Mouse (Mus musculus) C2C12 (cell line): ENCODE measurements around the gene Egflam. TPM values are rescaled to one million over a fixed set of nuclear protein-coding genes. Genes with fewer than 3 reads are reported as not detected.

Source experiments
- H3K27me3 ChIP-seq: one replicate; pipeline ENCODE4 v1.6.1; 2011; ENCODE audit not compliant: control insufficient read depth, insufficient read depth, insufficient read length
- H3K36me3 ChIP-seq: one replicate; pipeline ENCODE4 v1.6.1; 2011; ENCODE audit not compliant: control insufficient read depth, insufficient read depth
- H3K4me3 ChIP-seq: one replicate; pipeline ENCODE4 v1.5.1; 2011; ENCODE audit warnings: mild to moderate bottlenecking, control low read depth; ENCODE audit not compliant: poor library complexity, insufficient read depth, severe bottlenecking
- H3K79me2 ChIP-seq: one replicate; pipeline ENCODE4 v1.6.1; 2011; ENCODE audit not compliant: control insufficient read depth, insufficient read depth
- H3K79me3 ChIP-seq: one replicate; pipeline ENCODE4 v1.6.1; 2011; ENCODE audit warnings: low read depth, control low read depth
- H3ac ChIP-seq: one replicate; pipeline ENCODE3; 2011; ENCODE audit warnings: low read depth; ENCODE audit not compliant: control insufficient read depth, insufficient read length
- CEBPB ChIP-seq: IDR thresholded peaks from one replicate; pipeline ENCODE4 v1.6.1; 2011; ENCODE audit warnings: low read depth, mild to moderate bottlenecking, control low read depth, moderate library complexity
- CTCF ChIP-seq: IDR thresholded peaks from one replicate; pipeline ENCODE4 v1.5.1; 2011; ENCODE audit not compliant: control insufficient read depth, insufficient read depth, insufficient read length
- FOSL1 ChIP-seq: IDR thresholded peaks from one replicate; pipeline ENCODE4 v1.8.0; 2011; ENCODE audit warnings: mild to moderate bottlenecking, low read length; ENCODE audit not compliant: poor library complexity, insufficient read depth, severe bottlenecking
- MAX ChIP-seq: IDR thresholded peaks from one replicate; pipeline ENCODE4 v1.6.1; 2011; ENCODE audit warnings: mild to moderate bottlenecking, control low read depth
- MYOD1 ChIP-seq: IDR thresholded peaks from one replicate; pipeline ENCODE4 v1.6.1; 2011; ENCODE audit warnings: low read depth; ENCODE audit not compliant: control insufficient read depth, insufficient read length
- MYOG ChIP-seq: IDR thresholded peaks from one replicate; pipeline ENCODE4 v1.6.1; 2011; ENCODE audit not compliant: control insufficient read depth, insufficient read length; ENCODE audit errors: extremely low read depth
- USF1 ChIP-seq: IDR thresholded peaks from one replicate; pipeline ENCODE4 v1.6.1; 2011; ENCODE audit warnings: low read depth, mild to moderate bottlenecking, control low read depth, moderate library complexity
- polyA plus RNA-seq: library from polyadenylated mRNA; unstranded; fragments of >200 nt; fragmentation: generic; extraction: Trizol; gene quantifications from one replicate; pipeline ENCODE4 v1.2.1, GENCODE M21; 2012; ENCODE audit warnings: missing spikeins

The Egflam gene
- polyA plus RNA-seq, 1 experiment, result 0.11 TPM

DNA sequence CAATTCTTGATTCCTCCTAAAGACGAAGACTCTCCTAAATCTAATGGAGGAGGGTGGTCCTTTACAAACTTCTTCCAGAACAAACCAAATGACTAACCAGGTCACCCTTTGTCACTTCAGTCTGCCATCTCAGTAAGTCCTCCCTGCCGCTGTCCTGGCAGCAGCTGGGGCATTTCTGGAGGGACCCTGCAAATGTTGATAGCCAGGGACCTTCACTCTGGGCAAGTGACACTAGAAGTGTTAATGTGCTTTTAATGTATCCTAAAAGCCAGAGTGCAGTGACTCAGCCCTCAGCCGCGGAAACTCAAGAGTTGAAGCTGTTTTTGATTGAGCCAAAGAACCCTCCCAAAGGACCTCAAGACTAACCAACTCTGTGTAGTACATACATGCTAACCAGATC is 207.1 kb downstream of the Egflam start:
- no peaks in the 10 kb centered on the region for H3K27me3 ChIP-seq
- H3K36me3 ChIP-seq, result peaks cover 10% of the 10 kb centered on the region
- H3ac ChIP-seq, result no peak overlapping the region
- no peaks in the 10 kb centered on the region for H3K79me3 ChIP-seq
- TF ChIP-seq FOSL1 (no peak), CEBPB (no peak), CTCF (no peak), MYOD1 (no peak), USF1 (no peak), MYOG (no peak), MAX (no peak)
- no peaks in the 10 kb centered on the region for H3K79me2 ChIP-seq
- no peak overlapping the region for H3K4me3 ChIP-seq

DNA sequence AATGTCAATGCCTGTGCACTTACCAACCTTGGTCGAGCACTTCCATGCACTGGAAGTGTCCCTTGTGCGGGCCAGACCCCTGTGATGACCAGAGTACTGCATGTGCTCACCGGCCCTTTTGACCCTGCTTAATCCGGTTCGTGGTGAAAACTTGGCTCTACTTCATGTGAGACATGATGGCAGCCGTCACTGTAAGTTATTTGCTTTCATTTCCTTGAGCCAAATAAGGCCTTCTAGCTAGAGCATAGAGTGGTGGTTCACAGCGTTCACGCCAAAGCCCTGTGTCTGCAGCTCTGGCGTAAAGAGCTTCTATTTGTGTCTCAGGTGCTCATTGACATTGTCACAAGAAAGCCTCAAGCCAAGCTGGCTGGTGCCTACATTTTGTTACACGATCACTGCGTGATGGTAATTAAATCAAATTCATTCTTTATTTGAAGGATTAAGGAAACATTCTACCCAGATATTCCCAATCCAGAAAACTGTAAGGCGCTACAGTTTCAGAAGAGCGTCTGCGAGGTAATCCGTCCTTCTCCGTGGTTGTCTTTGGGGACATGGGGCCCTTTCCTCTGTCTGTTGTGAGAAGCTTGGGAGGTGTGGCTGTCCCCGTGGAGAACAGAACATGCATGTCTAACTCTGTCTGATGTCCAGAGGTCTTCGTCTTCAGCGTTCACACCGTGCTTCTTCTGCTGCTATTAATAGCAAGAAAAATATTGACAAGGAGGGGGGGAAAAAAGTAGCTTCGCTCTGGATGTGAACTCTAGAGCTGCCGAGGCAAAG is 208.3 kb downstream of the Egflam start:
- no peak overlapping the region for H3ac ChIP-seq
- no peak overlapping the region for H3K4me3 ChIP-seq
- H3K36me3 ChIP-seq, result peaks cover 10% of the 10 kb centered on the region
- TF ChIP-seq MYOG (no peak), FOSL1 (no peak), MYOD1 (no peak), MAX (no peak), CEBPB (no peak), USF1 (no peak), CTCF (no peak)
- H3K27me3 ChIP-seq, result no peaks in the 10 kb centered on the region
- no peaks in the 10 kb centered on the region for H3K79me2 ChIP-seq
- H3K79me3 ChIP-seq, result no peaks in the 10 kb centered on the region

DNA sequence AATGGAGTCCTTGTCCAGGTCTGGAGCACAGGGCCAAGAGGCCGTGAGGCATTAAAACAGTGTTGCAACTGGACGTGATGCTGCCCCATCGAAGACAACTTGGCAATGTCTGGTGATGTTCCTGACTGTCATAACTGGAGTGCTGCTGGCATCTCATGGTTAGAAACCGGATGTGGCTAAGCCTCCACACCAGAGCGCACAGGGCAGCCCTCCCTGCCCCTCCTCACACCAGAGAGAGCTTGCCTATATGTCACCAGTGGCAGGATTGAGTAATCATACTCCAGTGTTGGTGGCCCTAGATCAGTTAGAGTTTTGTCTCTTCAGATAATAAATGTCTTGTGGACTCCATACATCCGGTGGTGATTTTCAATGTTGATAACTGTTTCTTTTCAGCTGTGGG is 210.5 kb downstream of the Egflam start:
- peaks cover 10% of the 10 kb centered on the region for H3K36me3 ChIP-seq
- H3K27me3 ChIP-seq, result no peaks in the 10 kb centered on the region
- H3ac ChIP-seq, result no peak overlapping the region
- TF ChIP-seq MYOG, result no peak
- no peak for TF ChIP-seq FOSL1
- TF ChIP-seq MAX, result no peak
- no peak for TF ChIP-seq USF1
- TF ChIP-seq CTCF, result no peak
- no peak for TF ChIP-seq MYOD1
- no peak for TF ChIP-seq CEBPB
- no peaks in the 10 kb centered on the region for H3K79me3 ChIP-seq
- H3K79me2 ChIP-seq, result no peaks in the 10 kb centered on the region
- no peak overlapping the region for H3K4me3 ChIP-seq

DNA sequence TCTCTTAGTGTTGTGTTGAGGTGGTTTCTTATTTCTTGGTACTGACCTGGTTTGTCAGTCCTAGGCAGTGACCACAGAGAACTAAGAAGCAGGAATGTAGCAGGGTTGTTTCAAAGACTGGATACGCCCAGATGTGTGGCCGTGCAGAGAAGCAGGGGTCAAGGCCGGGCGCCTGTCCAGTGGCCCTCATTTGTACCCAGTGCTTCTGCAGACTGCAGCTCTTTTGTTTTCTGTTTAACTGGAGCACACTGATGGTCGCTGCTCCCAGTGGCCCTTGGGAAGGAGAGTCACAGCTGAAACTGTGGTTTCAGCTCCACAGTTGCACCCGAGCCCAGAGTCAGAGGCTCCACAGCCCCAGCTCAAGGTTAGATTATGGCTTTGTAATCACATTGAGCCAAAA is 217.6 kb downstream of the Egflam start:
- TF ChIP-seq FOSL1 (no peak), USF1 (no peak), MYOD1 (no peak), CEBPB (no peak), CTCF (no peak), MAX (no peak), MYOG (no peak)
- no peaks in the 10 kb centered on the region for H3K36me3 ChIP-seq

DNA sequence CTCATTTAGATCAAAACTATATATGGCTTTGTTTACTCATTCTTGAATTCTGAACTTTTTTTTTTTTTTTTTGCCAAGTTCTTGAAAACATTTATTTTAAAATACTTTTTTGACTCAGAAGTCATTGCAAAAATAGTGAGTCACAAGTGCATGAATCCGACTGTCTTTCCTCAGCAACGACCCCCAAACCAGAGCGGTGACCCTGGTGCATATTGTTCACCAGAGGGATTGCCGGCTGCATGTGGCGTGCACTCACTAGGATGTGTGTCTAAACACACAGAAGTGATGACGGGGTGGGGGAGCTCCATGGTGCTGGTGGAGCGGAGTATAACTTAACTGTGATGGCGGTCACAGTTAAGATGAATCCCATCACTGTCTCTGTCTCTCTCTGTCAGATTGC is 224.4 kb downstream of the Egflam start:
- TF ChIP-seq MAX (no peak), CTCF (no peak), USF1 (no peak), FOSL1 (no peak), MYOG (no peak)
- Histone ChIP-seq H3K79me3 (no peaks in the 10 kb centered on the region), H3K36me3 (peaks cover 5% of the 10 kb centered on the region), H3K27me3 (no peaks in the 10 kb centered on the region), H3K4me3 (no peak overlapping the region), H3ac (no peak overlapping the region), H3K79me2 (no peaks in the 10 kb centered on the region)

More for the DNA sequence above, 217.6 kb downstream of the Egflam start:
- H3K27me3 ChIP-seq, result no peaks in the 10 kb centered on the region
- H3K79me3 ChIP-seq, result no peaks in the 10 kb centered on the region
- no peaks in the 10 kb centered on the region for H3K79me2 ChIP-seq
- H3K4me3 ChIP-seq, result no peak overlapping the region
- H3ac ChIP-seq, result no peak overlapping the region

DNA sequence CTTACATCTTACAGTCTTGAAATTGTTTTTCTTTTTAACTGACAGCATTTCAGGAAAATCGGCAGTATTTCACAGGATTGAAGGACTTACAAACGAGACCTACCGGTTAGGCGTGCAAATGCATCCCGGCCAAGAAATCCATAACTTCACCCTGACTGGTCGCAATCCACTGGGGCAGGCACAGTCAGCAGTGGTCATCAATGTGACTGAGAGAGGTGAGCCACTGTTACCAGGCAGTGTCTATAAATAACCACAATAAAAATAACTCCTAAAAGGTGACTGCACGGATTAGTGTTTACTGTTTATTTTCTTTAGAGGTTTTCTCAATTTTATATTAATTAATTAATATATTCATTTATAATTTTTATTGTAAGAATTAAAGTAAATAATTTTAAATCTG is 224.8 kb downstream of the Egflam start:
- no peaks in the 10 kb centered on the region for H3K27me3 ChIP-seq
- no peaks in the 10 kb centered on the region for H3K79me2 ChIP-seq
- no peaks in the 10 kb centered on the region for H3K79me3 ChIP-seq
- TF ChIP-seq MAX (no peak), MYOD1 (no peak), FOSL1 (no peak), USF1 (no peak), CTCF (no peak), CEBPB (no peak), MYOG (no peak)
- H3ac ChIP-seq, result no peak overlapping the region
- H3K4me3 ChIP-seq, result no peak overlapping the region
- peaks cover 5% of the 10 kb centered on the region for H3K36me3 ChIP-seq
